Mouse (Mus musculus) CD4-positive, CD25-positive, alpha-beta regulatory T cell, adult 4 months (primary cell): ENCODE data around the gene Tspear. TPM values are rescaled to one million over a fixed set of nuclear protein-coding genes. Genes with fewer than 3 reads are reported as not detected.
"Not testable (repeated sequence)": the region's sequence is repeated elsewhere in the genome, so short reads cannot be mapped to it uniquely, and the experiment has no call there.

ENCODE experiments used
- ATAC-seq: one replicate; pipeline ENCODE4 v1.8.0; 2017
- polyA plus RNA-seq, 2 experiments: library from polyadenylated mRNA; unstranded; fragments of 100-300 nt; shearing (Covaris generic); gene quantifications; one replicate each; pipeline ENCODE4 v1.2.1; 2017

The Tspear gene
- polyA plus RNA-seq, result 1 to 10 TPM in 1 of 2 experiments, under 1 TPM in 1; 0.31 to 1.4 TPM

DNA sequence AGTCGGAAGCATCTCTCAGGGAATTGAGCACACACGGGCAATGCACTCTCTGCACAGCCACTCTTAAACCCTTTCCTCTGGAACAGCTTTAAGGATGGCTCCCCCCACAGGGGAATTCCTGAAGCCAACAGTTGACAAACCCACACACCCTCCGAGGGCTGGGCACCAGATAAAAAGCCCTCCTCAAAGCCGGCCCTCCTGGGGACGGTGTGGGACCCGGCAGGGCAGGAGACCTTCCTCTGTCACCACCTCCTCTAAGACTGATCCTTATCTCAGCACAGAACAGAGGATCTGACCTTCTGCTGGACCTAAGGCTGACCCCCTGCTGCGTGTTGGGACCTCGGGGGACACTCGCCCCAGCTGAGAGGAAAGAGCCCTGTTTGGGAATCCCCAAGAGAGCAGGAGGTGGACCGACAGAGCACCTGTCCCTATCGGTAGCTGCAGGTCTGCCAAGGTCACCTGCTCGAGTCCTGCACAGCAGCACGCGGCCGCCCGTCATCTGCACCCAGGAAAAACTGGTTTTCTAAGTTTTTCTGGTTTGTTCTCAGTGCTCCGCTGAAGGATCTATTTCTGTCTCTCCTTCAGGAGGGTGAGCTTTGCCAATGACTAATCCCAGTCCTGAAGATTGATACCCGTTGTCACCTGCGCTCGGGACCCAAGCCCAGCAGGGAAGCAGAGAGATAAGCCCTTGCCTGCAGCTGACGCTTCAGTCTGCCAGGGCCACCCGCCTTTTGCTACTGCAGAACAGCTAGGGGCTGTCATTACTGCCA lies at the start of gene Tspear:
Gene Tspear (plus strand): TSS at position 675 of the 770 bp plus-strand sequence.
- no peak for ATAC-seq

GRCm38 (mm10) chr10:77638956-77639355 lies 47.4 kb upstream of the Tspear start:
- ATAC-seq, result no peak

DNA sequence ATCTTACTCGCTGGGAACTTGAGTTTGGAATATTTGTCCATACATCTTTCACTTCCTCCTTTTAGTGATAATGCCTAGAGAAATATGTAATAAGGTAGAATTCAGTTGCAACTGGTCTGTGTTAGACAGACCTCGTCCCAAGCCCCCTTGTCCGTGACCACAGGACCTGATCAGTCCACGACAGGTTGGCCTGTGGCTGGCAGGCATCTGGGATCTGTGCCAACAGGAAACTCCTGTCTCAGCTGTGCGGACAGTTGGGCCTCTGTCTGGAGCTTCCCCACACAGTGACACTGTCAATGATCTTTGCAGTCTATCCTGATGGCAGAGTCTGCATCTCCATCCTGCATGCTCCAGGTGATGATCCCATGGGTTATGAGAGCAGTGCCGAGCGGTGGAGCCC lies 43.2 kb upstream of the Tspear start:
- ATAC-seq, result no peak

- ATAC-seq, result no peak
These were observed 40.8 kb upstream of the Tspear start for GRCm38 (mm10) chr10:77645571-77645970.

GRCm38 (mm10) chr10:77647461-77647860 lies 38.9 kb upstream of the Tspear start:
- no peak for ATAC-seq

- no peak for ATAC-seq
These were observed 38.5 kb upstream of the Tspear start for GRCm38 (mm10) chr10:77647901-77648300.

DNA sequence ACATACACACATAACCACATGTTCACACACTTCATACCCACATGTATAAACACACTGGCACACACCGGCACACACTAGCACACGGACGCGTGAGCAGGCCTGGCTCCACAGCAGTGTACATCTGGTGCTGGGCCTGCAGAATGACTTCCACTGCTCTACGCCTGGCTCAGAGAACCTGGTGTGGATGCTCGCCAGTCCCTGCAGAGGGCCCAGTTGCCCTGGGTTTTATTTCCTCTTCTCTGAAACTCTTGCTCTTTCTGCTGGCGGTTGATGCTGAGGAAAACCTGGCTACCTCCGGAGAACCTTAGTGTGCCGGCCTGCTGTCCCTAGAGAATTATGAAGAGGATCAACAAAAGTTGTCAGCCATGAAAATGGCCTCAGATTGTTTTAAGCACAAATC lies 34.3 kb upstream of the Tspear start:
- ATAC-seq, result no peak

GRCm38 (mm10) chr10:77658286-77658994 lies 27.9 kb upstream of the Tspear start:
- ATAC-seq, result no peak

- ATAC-seq, result no peak
These were observed 22.3 kb upstream of the Tspear start for GRCm38 (mm10) chr10:77663949-77664665.

- ATAC-seq, result no peak
These were observed 20.0 kb upstream of the Tspear start for GRCm38 (mm10) chr10:77666342-77666741.

DNA sequence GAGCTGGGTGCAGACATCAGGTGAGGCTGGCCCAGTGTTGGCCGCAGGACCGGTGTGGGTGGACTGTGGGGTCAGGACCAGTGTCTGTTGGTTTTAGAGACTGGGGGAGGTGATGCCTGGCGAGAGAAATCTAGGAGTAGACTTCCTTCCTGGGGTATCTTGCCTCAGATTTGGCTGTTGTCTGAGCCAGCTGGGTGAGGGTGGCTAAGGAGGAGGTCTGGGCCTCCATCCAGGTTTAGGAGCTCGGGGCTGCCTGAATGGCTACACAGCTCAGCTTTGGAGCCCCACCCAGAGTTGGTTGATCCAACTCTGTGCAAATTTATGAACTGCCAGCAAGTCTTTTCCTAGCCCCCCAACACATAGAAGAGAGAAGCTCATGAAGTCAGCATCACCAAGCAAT lies 19.0 kb upstream of the Tspear start:
- ATAC-seq, result no peak

GRCm38 (mm10) chr10:77670710-77671109 lies 15.7 kb upstream of the Tspear start:
- ATAC-seq, result no peak

DNA sequence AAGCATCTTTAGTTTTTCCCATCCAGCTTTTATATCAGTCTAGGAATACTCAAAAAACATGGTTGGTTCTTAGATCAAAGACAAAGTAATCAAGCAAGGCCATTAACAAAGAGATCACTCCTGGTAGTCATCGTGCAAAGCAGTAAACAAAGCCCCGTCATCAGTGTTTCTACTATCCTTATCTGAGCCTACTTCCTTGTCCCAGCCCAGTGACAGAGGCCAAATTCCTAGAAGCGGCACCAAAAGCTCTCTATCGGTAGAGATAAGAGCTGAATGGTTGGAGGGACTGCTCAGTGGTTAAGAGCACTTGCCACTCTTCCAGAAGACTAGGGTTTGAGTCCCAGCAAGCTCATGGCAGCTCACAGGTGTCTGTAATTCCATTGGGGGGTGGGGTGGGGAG lies 14.8 kb upstream of the Tspear start:
- no peak for ATAC-seq

DNA sequence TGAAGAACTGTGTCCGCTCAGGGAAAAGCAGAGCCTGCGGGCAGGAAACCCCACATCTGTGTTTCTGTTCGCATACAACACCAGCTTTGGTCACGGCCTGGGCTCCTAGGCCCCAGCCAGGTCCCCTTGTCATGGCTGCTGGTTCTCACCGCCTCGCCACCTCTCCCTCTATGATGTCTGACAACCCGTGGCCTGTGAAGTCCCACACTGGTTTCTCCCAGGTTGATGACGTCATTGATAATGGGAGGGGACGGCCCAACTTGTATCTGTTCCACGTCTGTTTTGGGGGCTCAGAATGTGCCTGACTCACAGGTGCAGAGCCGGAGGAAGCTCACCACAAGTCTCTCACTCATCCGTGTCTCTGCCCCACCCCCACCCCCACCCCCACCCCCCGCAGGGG lies 12.6 kb upstream of the Tspear start:
- no peak for ATAC-seq

DNA sequence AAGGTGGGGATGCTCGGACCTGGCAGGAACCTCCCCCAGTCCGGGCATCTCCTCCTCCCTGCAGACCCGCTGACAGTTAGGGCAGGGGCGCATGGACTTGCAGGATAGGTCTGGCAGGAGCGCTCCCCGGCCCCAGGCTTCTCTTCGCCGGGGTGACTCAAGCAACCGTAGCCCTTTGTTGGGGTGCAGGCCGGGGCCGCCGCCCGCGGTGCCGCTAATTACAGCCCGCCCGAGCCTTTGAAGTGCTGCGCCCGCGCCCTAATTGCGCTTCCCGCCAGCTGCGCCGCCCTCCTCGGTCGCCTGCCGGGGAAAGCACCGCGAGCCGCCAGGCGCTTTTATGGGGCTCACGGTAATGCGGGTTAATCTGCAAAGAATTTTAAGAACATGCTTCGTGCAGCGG lies 8.8 kb upstream of the Tspear start:
- ATAC-seq, result peak; percentile 57

GRCm38 (mm10) chr10:77682994-77683393 lies 3.4 kb upstream of the Tspear start:
- ATAC-seq, result no peak

GRCm38 (mm10) chr10:77684181-77684580 lies 2.2 kb upstream of the Tspear start:
- ATAC-seq, result no peak

DNA sequence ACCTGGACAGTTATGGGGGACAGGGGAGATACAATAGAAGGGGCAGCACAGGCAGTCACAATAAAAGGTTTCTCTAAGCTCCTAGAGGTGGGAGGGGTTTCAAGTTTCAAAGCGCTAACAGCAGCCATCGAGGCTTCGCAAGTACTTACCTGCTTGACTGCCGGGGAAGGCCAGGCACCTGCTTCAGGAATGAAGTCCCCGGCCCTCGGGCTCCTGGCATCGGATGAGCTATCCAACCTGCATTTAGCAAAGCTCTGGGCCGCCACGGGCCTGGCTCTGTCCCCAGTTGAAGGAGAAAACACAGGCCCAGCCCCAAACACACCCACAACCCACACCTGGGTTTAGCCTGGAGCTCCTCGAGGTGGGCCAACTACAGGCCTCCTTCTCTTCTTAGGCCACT lies 652 bp downstream of the Tspear start:
- no peak for ATAC-seq

DNA sequence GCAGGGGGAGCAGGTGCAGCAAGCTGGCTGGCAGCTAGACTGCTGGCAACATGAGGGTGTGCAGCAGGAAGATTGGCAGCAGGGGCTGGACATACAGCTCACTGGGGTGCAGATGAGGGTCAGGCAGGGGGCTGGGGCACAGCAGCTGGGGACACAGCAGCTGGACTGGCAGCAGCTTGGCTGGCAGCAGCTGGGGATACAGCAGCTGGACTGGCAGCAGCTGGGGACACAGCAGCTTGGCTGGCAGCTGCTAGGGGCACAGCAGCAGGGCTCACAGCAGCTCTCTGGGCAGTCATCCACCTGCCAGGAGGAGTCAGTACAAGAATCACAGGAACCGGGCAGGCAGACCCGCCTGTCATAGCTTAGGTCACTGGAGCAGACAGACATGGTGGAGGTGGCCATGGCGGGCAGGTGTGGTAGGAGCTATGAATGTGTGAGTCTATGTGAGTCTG lies 4.0 kb downstream of the Tspear start, which contains the start of gene Gm19402:
Gene Gm19402 (minus strand): TSS at position 402 of the 452 bp plus-strand sequence.
- ATAC-seq, result not testable (repeated sequence)

DNA sequence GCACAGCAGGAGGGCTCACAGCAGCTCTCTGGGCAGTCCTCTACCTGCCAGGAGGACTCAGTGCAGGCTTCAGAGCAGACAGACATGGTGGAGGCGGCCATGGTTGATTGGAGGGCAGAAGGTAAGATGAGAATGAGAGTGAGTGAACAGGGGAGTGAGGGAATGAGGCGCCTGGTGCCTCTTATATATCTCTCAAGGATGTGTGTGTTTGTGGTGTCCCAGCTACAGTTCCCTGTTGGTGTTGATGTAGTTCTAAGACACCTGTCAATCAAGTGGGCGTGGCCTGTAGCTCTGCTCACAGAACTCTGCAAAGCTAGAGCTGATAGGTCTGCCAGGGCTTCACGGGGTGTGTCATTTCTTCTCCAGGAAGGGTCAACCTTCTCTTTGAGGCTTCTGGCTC lies 10.8 kb downstream of the Tspear start, which contains the start of gene Gm9508:
Gene Gm9508 (minus strand): TSS at position 101 of the 400 bp plus-strand sequence.
- no peak for ATAC-seq

GRCm38 (mm10) chr10:77706326-77706725 lies 20.0 kb downstream of the Tspear start, which contains the start of gene Gm10272:
TSS of gene Gm10272 (plus strand) at chr10:77706626.
- ATAC-seq, result no peak

GRCm38 (mm10) chr10:77709831-77710230 lies 23.5 kb downstream of the Tspear start:
- ATAC-seq, result no peak

DNA sequence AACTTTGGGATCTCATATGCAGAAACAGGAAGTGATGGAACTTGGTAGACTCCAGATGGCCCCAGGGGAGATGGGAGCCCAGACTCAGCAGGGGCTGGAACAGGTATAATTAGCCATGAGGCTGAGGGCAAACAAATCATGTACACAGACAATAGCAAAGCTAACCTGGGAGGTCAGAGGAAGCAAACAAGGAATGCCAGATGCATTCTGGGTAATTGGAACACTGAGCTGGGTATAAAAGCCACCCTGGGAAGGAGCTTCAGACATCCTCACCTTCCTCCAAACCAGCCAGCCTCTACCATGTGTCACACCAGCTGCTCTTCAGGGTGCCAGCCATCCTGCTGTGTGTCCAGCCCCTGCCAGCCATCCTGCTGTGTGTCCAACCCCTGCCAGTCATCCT lies 24.8 kb downstream of the Tspear start, which contains the start of gene Gm10024:
Gene Gm10024 (plus strand): TSS at position 301 of the 400 bp plus-strand sequence.
- not testable (repeated sequence) for ATAC-seq
